ENCODE assay signal across 22 mouse cellular contexts in the genomic region with DNA sequence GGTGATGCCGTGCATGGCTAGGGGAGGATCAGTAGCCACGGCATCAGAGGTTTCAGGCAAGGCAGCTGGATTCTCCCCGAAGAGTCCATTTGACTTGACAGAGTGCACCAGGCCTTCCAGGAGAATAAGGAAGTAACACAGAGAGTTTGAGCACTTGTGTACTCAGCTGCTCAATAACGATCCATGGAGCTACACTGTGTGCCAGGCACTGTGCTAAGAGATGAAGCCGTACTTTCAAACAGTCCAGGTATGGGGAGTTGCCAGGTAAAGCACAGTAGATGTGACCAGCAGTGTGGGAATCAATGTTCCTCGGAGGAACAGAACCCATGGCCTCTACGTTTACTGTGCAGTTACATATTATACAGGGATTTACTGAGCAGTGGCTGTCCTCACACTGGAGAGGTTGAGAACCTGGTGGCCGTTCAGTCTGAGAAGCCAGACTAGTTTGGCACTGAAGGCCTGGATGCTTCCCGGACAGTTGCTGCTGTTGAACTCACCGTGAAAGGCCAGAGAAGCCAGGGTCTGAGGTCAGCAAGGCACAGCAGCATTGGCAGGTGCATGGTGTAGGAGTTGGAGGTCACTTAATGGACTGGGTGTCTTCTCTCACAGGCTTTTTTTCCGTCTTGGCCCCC. TPM values are rescaled to one million over a fixed set of nuclear protein-coding genes. Genes with fewer than 3 reads are reported as not detected.
A peak's percentile ranks its signal among the peaks of the same experiment; 100 is the strongest.
DNase-seq lines count a peak whose midpoint lies in the region; ATAC-seq and TF ChIP-seq lines count a peak whose summit lies in the region.
"Had no signal": no experiment of that assay in that cellular context is flagged by ENCODE, and none has a peak within 500 bp of the region (broad histone marks: within the 10 kb centered on the region; RNA-seq: fewer than 3 reads in every experiment).

No protein-coding gene starts in this region.

- DNase-seq in kidney, adult 8-10 months = peak; percentile 32 to 41
- DNase-seq in kidney, postnatal 14 days = no peak
- no peak for DNase-seq in kidney, postnatal 0 days (ENCODE audit: low spot score)
- DNase-seq in layer of hippocampus, adult 9-11 months = no peak
- DNase-seq in Muller cell, postnatal 12 days (ENCODE audit: inconsistent ontology term) = no peak
- no peak for DNase-seq in testis, postnatal 14 days (ENCODE audit: low spot score)
- DNase-seq: adrenal gland, adult 8-10 months; cerebellum, adult 18-20 months; cerebellum, postnatal 14 days; heart, postnatal 10 days; layer of hippocampus, postnatal 36 days; lung, postnatal 4 days had no signal

- WGBS in intestine, embryonic 15.5 days = 68% methylated on average over 11 of the region's 11 CpGs
- WGBS in kidney, postnatal 0 days = 63% methylated on average over 11 of the region's 11 CpGs

- H3K4me3 ChIP-seq in intestine, embryonic 15.5 days (replicated peaks) = no peak overlapping the region
- no peak overlapping the region for H3K4me3 ChIP-seq in kidney, postnatal 0 days (replicated peaks; ENCODE audit: low read depth, low read length)
- H3K4me3 ChIP-seq: embryonic facial prominence, embryonic 12.5 days; heart, embryonic 12.5 days; hindbrain, embryonic 12.5 days; layer of hippocampus, adult 2 months had no signal

- H3K4me2 ChIP-seq in intestine, embryonic 15.5 days (replicated peaks) = no peak overlapping the region
- no peak overlapping the region for H3K4me2 ChIP-seq in kidney, postnatal 0 days (ENCODE audit: low read length)
- H3K4me2 ChIP-seq: embryonic facial prominence, embryonic 12.5 days; heart, embryonic 12.5 days; hindbrain, embryonic 12.5 days had no signal

- no peak for TF ChIP-seq CTCF in kidney, postnatal 0 days (IDR thresholded peaks at IDR 0.05; ENCODE audit: low read depth)

- H3K36me3 ChIP-seq in intestine, embryonic 15.5 days = no peaks in the 10 kb centered on the region
- H3K36me3 ChIP-seq in kidney, postnatal 0 days (ENCODE audit: insufficient read depth, low read length) = 0 out of 2 replicates have a peak, but pooled peaks cover 3% of the 10 kb centered on the region
- H3K36me3 ChIP-seq: embryonic facial prominence, embryonic 12.5 days; heart, embryonic 12.5 days; hindbrain, embryonic 12.5 days had no signal

- no peaks in the 10 kb centered on the region for H3K27me3 ChIP-seq in intestine, embryonic 15.5 days (replicated peaks)
- H3K27me3 ChIP-seq in kidney, postnatal 0 days (ENCODE audit: insufficient read depth, low read length) = no peaks in the 10 kb centered on the region
- H3K27me3 ChIP-seq: embryonic facial prominence, embryonic 12.5 days; heart, embryonic 12.5 days; hindbrain, embryonic 12.5 days had no signal

- no peaks in the 10 kb centered on the region for H3K9me3 ChIP-seq in intestine, embryonic 15.5 days
- H3K9me3 ChIP-seq in kidney, postnatal 0 days (replicated peaks; ENCODE audit: low read length) = no peaks in the 10 kb centered on the region
- H3K9me3 ChIP-seq: embryonic facial prominence, embryonic 12.5 days; heart, embryonic 12.5 days; hindbrain, embryonic 12.5 days had no signal

- no peak overlapping the region for H3K27ac ChIP-seq in intestine, embryonic 15.5 days
- peak overlapping the region; percentile 66 for H3K27ac ChIP-seq in kidney, postnatal 0 days
- H3K27ac ChIP-seq: embryonic facial prominence, embryonic 12.5 days; hindbrain, embryonic 12.5 days; layer of hippocampus, adult 2 months; liver, embryonic 14.5 days had no signal

- H3K9ac ChIP-seq in intestine, embryonic 15.5 days = no peak overlapping the region
- H3K9ac ChIP-seq in kidney, postnatal 0 days (ENCODE audit: low read depth, low read length) = no peak overlapping the region
- H3K9ac ChIP-seq: embryonic facial prominence, embryonic 12.5 days; heart, embryonic 12.5 days; hindbrain, embryonic 12.5 days; liver, embryonic 14.5 days had no signal

- ATAC-seq in granulocyte monocyte progenitor cell, adult 5-6 weeks (replicated peaks; ENCODE audit: poor library complexity, severe bottlenecking) = 0 out of 2 replicates have a peak, but pooled peaks have one; percentile 14
- ATAC-seq in intestine, embryonic 15.5 days = peak; percentile 80
- ATAC-seq in kidney, postnatal 0 days (replicated peaks; ENCODE audit: low FRiP score, low read depth) = no peak
- ATAC-seq: activated CD4-positive, CD25-positive, alpha-beta regulatory T cell, adult 4 months; inflammation-experienced regulatory T-cells, adult 6 months; midbrain, embryonic 16.5 days had no signal

- 0 out of 2 replicates have a peak, but pooled peaks cover 4% of the 10 kb centered on the region for H3K4me1 ChIP-seq in intestine, embryonic 15.5 days (replicated peaks)
- H3K4me1 ChIP-seq in kidney, postnatal 0 days (replicated peaks; ENCODE audit: insufficient read depth, low read length) = peaks cover 26% of the 10 kb centered on the region; the same call in 1 of the 2 replicates

RNA-seq across cellular contexts. Expression of gene Spata13, which starts 29.6 kb away (rescaled TPM):
- total RNA-seq in granulocyte monocyte progenitor cell, adult 5-6 weeks (2014; fragmentation: Nextera tagmentation) = 21.4 and 24.0 TPM in 2 replicates
- total RNA-seq in granulocyte monocyte progenitor cell, adult 5-6 weeks (2017) = 37.4 and 39.3 TPM in 2 replicates
- polyA plus RNA-seq in intestine, embryonic 15.5 days (2015; fragmentation: Nextera tagmentation; extraction: Ambion mirVana) = 21.4 and 22.4 TPM in 2 replicates
- polyA plus RNA-seq in kidney, postnatal 0 days (2015; fragmentation: Nextera tagmentation; extraction: Ambion mirVana) = 47.4 and 49.9 TPM in 2 replicates

Comparison
In these comparisons a context has a peak if more than half of its experiments do, and no peak if none do; other contexts are left out.
1. DNase-seq: peak in kidney, adult 8-10 months (2 of 2); none in kidney, postnatal 14 days (single experiment), kidney, postnatal 0 days (single experiment), layer of hippocampus, adult 9-11 months (single experiment), Muller cell, postnatal 12 days (single experiment) and testis, postnatal 14 days (single experiment).